Mouse (Mus musculus) kidney, adult 2 months (tissue): ENCODE data around the gene Pip4k2b.

Source experiments
- CTCF ChIP-seq: fragments of 200-500 bp; conservative IDR thresholded peaks from 2 replicates; pipeline ENCODE4 v1.5.1; 2011; ENCODE audit warnings: low read depth, mild to moderate bottlenecking, control low read depth, low read length, moderate library complexity, mixed read lengths; ENCODE audit not compliant: insufficient read depth, insufficient read length
- POLR2A ChIP-seq: fragments of 200-500 bp; IDR thresholded peaks from one replicate; pipeline ENCODE4 v1.6.1; 2011; ENCODE audit warnings: low read depth, low read length, control low read depth

DNA sequence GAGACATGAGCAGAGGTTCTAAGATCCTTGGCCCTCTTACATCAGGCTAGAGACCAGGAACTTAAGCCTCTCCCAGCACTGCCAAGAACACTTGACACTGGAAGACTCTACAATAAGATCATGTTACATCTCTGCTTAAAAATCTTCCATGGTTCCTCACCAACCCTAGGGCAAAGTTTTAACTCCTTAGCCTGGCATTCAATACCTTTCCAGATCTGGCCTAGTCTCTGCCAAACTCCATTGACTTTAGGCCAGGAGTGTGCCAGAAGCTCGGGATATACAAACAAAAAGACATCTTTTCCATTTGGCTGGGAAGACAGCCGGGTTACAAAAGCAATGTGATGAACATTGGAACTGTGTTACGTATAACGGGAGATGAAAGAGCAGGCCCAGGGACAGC is 6.9 kb downstream of the Pip4k2b start:
- TF ChIP-seq POLR2A (no peak), CTCF (no peak)
